Mouse (Mus musculus): ENCODE measurements around the gene Gk.

Gk gene

GRCm38 (mm10) chrX:85776544-85777087 is at the start of gene Gk:
TSS of gene Gk (minus strand) at chrX:85776819.
- DNase-seq (ENCODE audit: low read depth, low spot score), result peak; percentile 97

- no peak for DNase-seq (ENCODE audit: low read depth, low spot score)
Observed at GRCm38 (mm10) chrX:85804706-85805376, 28.2 kb upstream of the Gk start.

- no peak for DNase-seq (ENCODE audit: low read depth, low spot score)
Observed at GRCm38 (mm10) chrX:85803006-85803405, 26.4 kb upstream of the Gk start.

GRCm38 (mm10) chrX:85797449-85797848 is 20.8 kb upstream of the Gk start:
- no peak for DNase-seq (ENCODE audit: low read depth, low spot score)

GRCm38 (mm10) chrX:85778346-85778745 is 1.7 kb upstream of the Gk start:
- DNase-seq (ENCODE audit: low read depth, low spot score), result no peak

- DNase-seq (ENCODE audit: low read depth, low spot score), result peak; percentile 54
Observed at GRCm38 (mm10) chrX:85777141-85777540, 522 bp upstream of the Gk start.

GRCm38 (mm10) chrX:85775879-85776543 is 608 bp downstream of the Gk start:
- DNase-seq (ENCODE audit: low read depth, low spot score), result no peak

GRCm38 (mm10) chrX:85771303-85771702 is 5.3 kb downstream of the Gk start:
- DNase-seq (ENCODE audit: low read depth, low spot score), result no peak

GRCm38 (mm10) chrX:85770747-85771146 is 5.9 kb downstream of the Gk start:
- no peak for DNase-seq (ENCODE audit: low read depth, low spot score)

- no peak for DNase-seq (ENCODE audit: low read depth, low spot score)
Observed at GRCm38 (mm10) chrX:85768578-85768977, 8.0 kb downstream of the Gk start.

- no peak for DNase-seq (ENCODE audit: low read depth, low spot score)
Observed at GRCm38 (mm10) chrX:85756005-85756404, 20.6 kb downstream of the Gk start.

GRCm38 (mm10) chrX:85743837-85744236 is 32.8 kb downstream of the Gk start:
- DNase-seq (ENCODE audit: low read depth, low spot score), result no peak

- no peak for DNase-seq (ENCODE audit: low read depth, low spot score)
Observed at GRCm38 (mm10) chrX:85733228-85733627, 43.4 kb downstream of the Gk start.

GRCm38 (mm10) chrX:85731133-85731938 is 45.3 kb downstream of the Gk start:
- no peak for DNase-seq (ENCODE audit: low read depth, low spot score)

GRCm38 (mm10) chrX:85721226-85721625 is 55.4 kb downstream of the Gk start:
- DNase-seq (ENCODE audit: low read depth, low spot score), result peak; percentile 49

- DNase-seq (ENCODE audit: low read depth, low spot score), result no peak
Observed at GRCm38 (mm10) chrX:85710399-85710798, 66.2 kb downstream of the Gk start.

- no peak for DNase-seq (ENCODE audit: low read depth, low spot score)
Observed at GRCm38 (mm10) chrX:85705715-85706114, 70.9 kb downstream of the Gk start.

GRCm38 (mm10) chrX:85683723-85684122 is 92.9 kb downstream of the Gk start:
- peak; percentile 1 for DNase-seq (ENCODE audit: low read depth, low spot score)

GRCm38 (mm10) chrX:85682125-85682524 is 94.5 kb downstream of the Gk start:
- no peak for DNase-seq (ENCODE audit: low read depth, low spot score)

- DNase-seq (ENCODE audit: low read depth, low spot score), result peak; percentile 64
Observed at GRCm38 (mm10) chrX:85676808-85677207, 99.8 kb downstream of the Gk start.
